In the genomic region with DNA sequence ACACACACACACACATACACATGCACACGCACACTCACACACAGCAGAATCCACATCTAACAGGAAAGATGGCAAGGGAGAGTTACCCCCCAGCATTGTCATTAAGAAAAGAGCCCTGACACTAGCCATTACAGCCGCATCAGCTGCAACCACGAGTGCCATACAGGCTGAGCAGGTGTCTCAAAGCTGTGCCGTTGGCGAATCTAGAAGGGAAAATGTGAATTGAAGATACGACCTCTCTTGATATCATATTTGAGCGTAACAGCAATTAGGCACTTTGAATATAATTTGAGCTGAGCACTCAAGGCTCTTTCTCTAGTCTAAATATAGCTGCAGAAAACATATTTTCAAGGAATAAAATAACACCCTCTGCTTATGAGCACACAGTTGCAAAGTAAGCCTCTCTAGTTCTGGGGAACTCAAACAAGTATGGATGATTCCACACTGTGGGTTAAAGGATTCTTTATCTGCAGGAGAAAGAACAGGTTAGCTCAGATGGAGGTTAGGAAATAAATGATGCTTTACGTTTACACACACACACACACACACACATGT, we compare ENCODE assay signal across 12 mouse cellular contexts.
"Had no signal": no experiment of that assay in that cellular context is flagged by ENCODE, and none has a peak within 500 bp of the region (broad histone marks: within the 10 kb centered on the region; RNA-seq: fewer than 3 reads in every experiment).

No protein-coding gene starts in this region.

- H3K4me3 ChIP-seq: limb, embryonic 10.5 days; liver, embryonic 15.5 days; midbrain, embryonic 13.5 days had no signal

- ATAC-seq: lung, postnatal 0 days; midbrain, embryonic 13.5 days had no signal

- H3K36me3 ChIP-seq: limb, embryonic 10.5 days; liver, embryonic 15.5 days; midbrain, embryonic 13.5 days had no signal

- DNase-seq: kidney, adult 8-10 months; kidney, postnatal 25 days; lung, adult 2 months; lung, postnatal 36 days; right cerebral cortex, adult 18-20 months; right cerebral cortex, postnatal 25 days; thymus, postnatal 36 days had no signal

- H3K27me3 ChIP-seq: liver, embryonic 15.5 days; midbrain, embryonic 13.5 days had no signal

- H3K4me2 ChIP-seq: liver, embryonic 11.5 days; liver, embryonic 15.5 days; midbrain, embryonic 13.5 days had no signal

- H3K4me1 ChIP-seq: limb, embryonic 10.5 days; liver, embryonic 15.5 days had no signal

- H3K9me3 ChIP-seq: limb, embryonic 10.5 days; liver, embryonic 15.5 days; midbrain, embryonic 13.5 days had no signal

- H3K27ac ChIP-seq: limb, embryonic 10.5 days; liver, embryonic 15.5 days; midbrain, embryonic 13.5 days had no signal

- H3K9ac ChIP-seq: liver, embryonic 15.5 days; midbrain, embryonic 13.5 days had no signal
